Mouse (Mus musculus) MEL-GATA-1-ER (cell line): ENCODE measurements around the gene Cdk5rap2.
A peak's percentile ranks its signal among the peaks of the same experiment; 100 is the strongest.

Source experiments
- DNase-seq: peaks from one replicate; pipeline ENCODE4 v3.0.0-alpha.2; 2012; ENCODE audit warnings: low read depth; ENCODE audit errors: extremely low read depth

The Cdk5rap2 gene

GRCm38 (mm10) chr4:70409994-70410721 is at the start of gene Cdk5rap2:
Cdk5rap2 (minus strand) TSS chr4:70410443.
- DNase-seq: peak; percentile 96

GRCm38 (mm10) chr4:70452161-70452560 is 41.9 kb upstream of the Cdk5rap2 start:
- no peak for DNase-seq

GRCm38 (mm10) chr4:70451750-70452149 is 41.5 kb upstream of the Cdk5rap2 start:
- DNase-seq: peak; percentile 40

GRCm38 (mm10) chr4:70449668-70450067 is 39.4 kb upstream of the Cdk5rap2 start:
- DNase-seq: peak; percentile 2

GRCm38 (mm10) chr4:70446774-70447173 is 36.5 kb upstream of the Cdk5rap2 start:
- DNase-seq: no peak

- DNase-seq: no peak
Observed at GRCm38 (mm10) chr4:70420202-70420601, 10.0 kb upstream of the Cdk5rap2 start.

GRCm38 (mm10) chr4:70412126-70412525 is 1.9 kb upstream of the Cdk5rap2 start:
- no peak for DNase-seq

- DNase-seq: peak; percentile 2
Observed at GRCm38 (mm10) chr4:70409456-70409855, 787 bp downstream of the Cdk5rap2 start.

GRCm38 (mm10) chr4:70402109-70402819 is 8.0 kb downstream of the Cdk5rap2 start:
- no peak for DNase-seq

GRCm38 (mm10) chr4:70399476-70399875 is 10.8 kb downstream of the Cdk5rap2 start:
- DNase-seq: no peak

GRCm38 (mm10) chr4:70399074-70399473 is 11.2 kb downstream of the Cdk5rap2 start:
- DNase-seq: no peak

- no peak for DNase-seq
Observed at GRCm38 (mm10) chr4:70398088-70398487, 12.2 kb downstream of the Cdk5rap2 start.

GRCm38 (mm10) chr4:70396701-70397100 is 13.5 kb downstream of the Cdk5rap2 start:
- no peak for DNase-seq

GRCm38 (mm10) chr4:70394736-70395135 is 15.5 kb downstream of the Cdk5rap2 start:
- no peak for DNase-seq

- DNase-seq: no peak
Observed at GRCm38 (mm10) chr4:70391760-70392372, 18.4 kb downstream of the Cdk5rap2 start.

GRCm38 (mm10) chr4:70391073-70391472 is 19.2 kb downstream of the Cdk5rap2 start:
- no peak for DNase-seq

- no peak for DNase-seq
Observed at GRCm38 (mm10) chr4:70386206-70386605, 24.0 kb downstream of the Cdk5rap2 start.

- DNase-seq: no peak
Observed at GRCm38 (mm10) chr4:70377359-70377758, 32.9 kb downstream of the Cdk5rap2 start.

GRCm38 (mm10) chr4:70365061-70365858 is 45.0 kb downstream of the Cdk5rap2 start:
- DNase-seq: no peak

- no peak for DNase-seq
Observed at GRCm38 (mm10) chr4:70361366-70361765, 48.9 kb downstream of the Cdk5rap2 start.

GRCm38 (mm10) chr4:70355659-70356350 is 54.4 kb downstream of the Cdk5rap2 start:
- peak; percentile 17 for DNase-seq
